Mouse (Mus musculus) myocyte (in vitro differentiated cells): ENCODE measurements at regions not wholly inside any gene's neighbourhood (a gene's known extent, or its start where the extent isn't known, plus 50 kb on each side); places are given as distances from the start of the nearest gene placed in this dataset.

ENCODE experiments used
- CEBPB ChIP-seq: IDR thresholded peaks from 2 replicates; pipeline ENCODE4 v1.6.1; 2011; ENCODE audit warnings: mild to moderate bottlenecking, moderate library complexity; ENCODE audit not compliant: poor library complexity, insufficient read depth, severe bottlenecking
- POLR2A ChIP-seq: IDR thresholded peaks from one replicate; pipeline ENCODE4 v1.6.1; 2011; ENCODE audit warnings: low read depth, mild to moderate bottlenecking, control low read depth, moderate library complexity; ENCODE audit not compliant: insufficient read length
- POLR2AphosphoS2 ChIP-seq: IDR thresholded peaks from one replicate; pipeline ENCODE4 v1.6.1; 2011; ENCODE audit warnings: low read depth, control low read depth; ENCODE audit not compliant: insufficient read length
- TCF12 ChIP-seq: IDR thresholded peaks from one replicate; pipeline ENCODE4 v1.6.1; 2011; ENCODE audit warnings: mild to moderate bottlenecking, control low read depth; ENCODE audit not compliant: poor library complexity, insufficient read depth, severe bottlenecking

DNA sequence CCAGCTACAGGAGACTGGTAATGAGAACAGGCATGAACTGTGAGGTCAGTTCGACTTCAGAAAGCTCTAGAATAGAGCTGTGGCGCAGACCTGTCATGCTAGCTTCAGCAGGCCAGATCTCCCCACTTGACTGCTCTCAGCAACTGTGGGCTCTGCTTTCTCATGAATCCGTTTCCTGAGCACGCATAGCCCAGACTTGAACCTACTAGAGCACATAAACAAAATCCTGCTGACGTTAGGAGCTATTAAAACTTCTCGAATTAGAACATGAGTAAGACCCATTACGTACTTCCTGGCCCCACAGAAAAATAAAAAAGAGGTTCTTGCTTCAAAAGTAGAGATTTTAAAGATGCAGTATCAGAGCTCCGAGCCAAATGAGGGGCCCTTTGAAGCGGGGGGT, 165.1 kb upstream of the Serp2 start:
- TF ChIP-seq CEBPB (no peak), TCF12 (no peak), POLR2A (no peak), POLR2AphosphoS2 (no peak)
